7 mouse cellular contexts compared by ENCODE assay signal in the genomic region with DNA sequence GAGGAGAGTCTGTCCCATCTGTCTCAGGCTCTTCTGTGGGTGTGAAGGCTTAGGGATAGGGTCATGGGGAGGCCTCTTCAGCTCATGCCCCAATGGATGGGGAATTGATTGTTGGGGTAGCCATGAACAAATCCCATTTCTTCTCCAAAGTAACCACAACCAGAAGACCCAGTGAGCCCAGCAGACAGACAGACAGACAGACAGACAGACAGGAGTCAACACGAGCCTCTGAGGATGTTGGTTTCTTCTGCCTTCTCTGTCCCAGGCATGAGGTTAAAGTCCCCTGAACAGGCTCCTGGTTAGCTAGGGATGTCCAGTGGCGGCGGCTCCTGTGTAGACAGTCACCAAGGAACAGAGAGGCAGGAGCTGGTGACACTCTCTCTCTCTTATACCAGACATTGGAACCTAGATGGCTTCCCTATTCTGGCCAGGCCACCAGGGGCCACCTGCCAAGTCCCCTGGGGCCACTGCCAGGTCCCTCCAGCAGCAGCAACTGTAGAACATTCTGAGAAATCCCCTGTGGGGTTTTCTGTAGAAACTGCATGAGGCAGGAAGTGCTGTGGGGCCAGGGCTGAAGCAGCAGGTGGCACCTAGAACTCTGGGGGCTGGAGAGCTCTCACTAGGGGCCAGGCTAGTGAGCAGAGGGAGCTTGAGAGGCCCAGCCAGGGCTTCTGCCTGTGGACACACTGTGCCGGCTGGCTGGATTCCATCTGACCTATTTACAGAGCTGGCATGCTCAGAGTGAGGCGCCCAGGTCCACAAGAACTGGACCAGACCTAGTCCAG. TPM values are rescaled to one million over a fixed set of nuclear protein-coding genes. Genes with fewer than 3 reads are reported as not detected.
DNase-seq lines count a peak whose midpoint lies in the region; ATAC-seq lines count a peak whose summit lies in the region.

No protein-coding gene starts in this region.

- H3K4me2 ChIP-seq in embryonic facial prominence, embryonic 14.5 days (ENCODE audit: low read depth, low read length), result no peak overlapping the region

- ATAC-seq in embryonic facial prominence, embryonic 14.5 days (ENCODE audit: low read depth), result no peak
- peak; percentile 81 to 82 for ATAC-seq in hematopoietic stem cell, adult 5-6 weeks (replicated peaks in 1 of 2; ENCODE audit: insufficient read depth in 1 of 2, low FRiP score in 2 of 2, low TSS enrichment in 1 of 2, low read depth in 1 of 2, poor library complexity in 2 of 2, severe bottlenecking in 2 of 2)

- no peak overlapping the region for H3K4me3 ChIP-seq in embryonic facial prominence, embryonic 14.5 days (ENCODE audit: low read depth, low read length)

- intact Hi-C loops in left cerebral cortex, postnatal 25 days (cut with DNase I), result no loop called here

- no peak overlapping the region for H3K27ac ChIP-seq in embryonic facial prominence, embryonic 14.5 days (replicated peaks; ENCODE audit: low read depth, low read length)

- peaks cover 14% of the 10 kb centered on the region for H3K27me3 ChIP-seq in embryonic facial prominence, embryonic 14.5 days (replicated peaks; ENCODE audit: control insufficient read depth, insufficient read depth, low read length)

- no peaks in the 10 kb centered on the region for H3K36me3 ChIP-seq in embryonic facial prominence, embryonic 14.5 days (ENCODE audit: control insufficient read depth, insufficient read depth, low read length)

- H3K9me3 ChIP-seq in embryonic facial prominence, embryonic 14.5 days (ENCODE audit: control insufficient read depth, low read length), result no peaks in the 10 kb centered on the region

- H3K9ac ChIP-seq in embryonic facial prominence, embryonic 14.5 days (ENCODE audit: low read depth, low read length), result no peak overlapping the region

- peaks cover 9% of the 10 kb centered on the region for H3K4me1 ChIP-seq in embryonic facial prominence, embryonic 14.5 days (ENCODE audit: control insufficient read depth, insufficient read depth, low read length)

- DNase-seq in CD4-positive helper T cell, adult 2 months (ENCODE audit: low read depth, low spot score), result peak; percentile 69
- peak; percentile 78 for DNase-seq in Muller cell, postnatal 12 days (ENCODE audit: inconsistent ontology term)
- DNase-seq in embryonic facial prominence, embryonic 14.5 days (ENCODE audit: low spot score), result peak; percentile 39
- DNase-seq in left cerebral cortex, postnatal 25 days (ENCODE audit: low spot score in 2 of 2), result peak; percentile 32 to 45
- DNase-seq in right cerebral cortex, postnatal 10 days (ENCODE audit: low spot score in 2 of 2), result peak; percentile 72 to 78
- DNase-seq in thymus, postnatal 36 days, result peak; percentile 46 to 58

- 76% methylated on average over 5 of the region's 5 CpGs for WGBS in embryonic facial prominence, embryonic 14.5 days

RNA-seq across cellular contexts. Expression of a gene that starts 47.6 kb away (rescaled TPM):
- polyA plus RNA-seq in embryonic facial prominence, embryonic 14.5 days (2014; fragmentation: Nextera tagmentation; extraction: Ambion mirVana), result 11.0 and 13.5 TPM in 2 replicates
- 15.7 and 19.7 TPM in 2 replicates for total RNA-seq in hematopoietic stem cell, adult 5-6 weeks (2017)
- total RNA-seq in left cerebral cortex, postnatal 25 days (2021), result 10 to 100 TPM; 59.5 to 66.2 TPM
